Mouse (Mus musculus) megakaryocyte, adult 5-6 weeks (primary cell): ENCODE results near the gene Atp5mpl. TPM values are rescaled to one million over a fixed set of nuclear protein-coding genes. Genes with fewer than 3 reads are reported as not detected.
A peak's percentile ranks its signal among the peaks of the same experiment; 100 is the strongest.

Source experiments
- ATAC-seq: 2 replicates; pipeline ENCODE4 v1.8.0; 2016; ENCODE audit warnings: mild to moderate bottlenecking, inconsistent platforms; ENCODE audit not compliant: poor library complexity, severe bottlenecking
- total RNA-seq, 2 experiments: library from RNA; stranded (forward) in 1 of 2; stranded (reverse) in 1 of 2; fragments of 153-499, 151-499 nt in 1 of 2; fragments of 221-1000, 200-1000 nt in 1 of 2; gene quantifications; 2 replicates each; pipeline versions ENCODE4 v1.2.3 to v1.2.4; 2015 to 2017

The Atp5mpl gene
- 371 and 395 TPM in 2 replicates for total RNA-seq (2015)
- total RNA-seq (2017), result 580 and 630 TPM in 2 replicates

GRCm38 (mm10) chr12:111966683-111967173 lies at the start of gene Atp5mpl:
Atp5mpl (minus strand) TSS chr12:111966977.
- peak; percentile 98 for ATAC-seq

DNA sequence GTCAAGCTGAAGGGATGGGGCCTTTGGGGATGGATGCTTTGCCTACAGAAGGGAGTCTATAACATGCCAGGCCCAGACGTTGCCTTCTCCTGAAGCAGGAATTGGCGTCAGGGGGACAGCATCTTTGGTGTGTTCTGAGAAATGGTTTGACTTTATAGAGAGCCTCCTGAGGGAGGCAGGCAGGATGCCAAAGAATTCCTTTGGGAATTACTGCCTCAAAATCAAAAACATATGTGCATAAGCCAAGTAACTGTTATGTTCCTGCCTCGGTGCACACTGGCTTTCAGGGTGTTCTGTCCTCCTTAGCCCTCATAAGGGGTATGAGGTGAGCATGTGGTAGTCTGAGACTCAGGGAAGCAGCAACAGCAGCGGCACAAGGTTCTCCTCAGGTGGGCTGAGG lies 49.6 kb upstream of the Atp5mpl start:
- no peak for ATAC-seq

DNA sequence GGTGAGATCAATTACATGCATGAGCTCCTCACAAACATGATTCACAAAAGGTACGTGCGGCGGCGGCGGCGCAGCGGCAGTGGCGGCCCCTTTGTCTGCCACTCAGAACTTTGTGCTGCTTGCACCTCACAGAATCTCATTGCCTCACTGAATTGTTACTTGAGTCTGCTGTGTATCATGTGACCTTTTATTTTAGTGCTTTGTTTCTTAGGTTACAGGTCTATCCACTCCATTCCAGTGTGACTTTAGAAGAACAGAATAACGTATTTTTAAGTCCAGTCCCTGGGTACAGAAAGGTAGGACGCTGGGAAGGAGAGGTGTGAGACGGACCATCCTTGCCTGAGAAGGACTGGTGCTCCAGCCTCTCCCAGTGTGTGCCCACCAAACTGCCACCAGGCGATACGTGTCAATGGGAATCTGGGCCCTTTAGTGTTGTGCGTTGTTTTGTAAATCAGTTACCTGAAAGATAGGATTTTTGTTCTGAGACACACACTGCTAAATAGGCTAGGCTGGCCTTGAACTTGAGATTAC lies 46.6 kb upstream of the Atp5mpl start:
- no peak for ATAC-seq

- ATAC-seq, result no peak
Observed at GRCm38 (mm10) chr12:112012511-112013270, 45.9 kb upstream of the Atp5mpl start.

DNA sequence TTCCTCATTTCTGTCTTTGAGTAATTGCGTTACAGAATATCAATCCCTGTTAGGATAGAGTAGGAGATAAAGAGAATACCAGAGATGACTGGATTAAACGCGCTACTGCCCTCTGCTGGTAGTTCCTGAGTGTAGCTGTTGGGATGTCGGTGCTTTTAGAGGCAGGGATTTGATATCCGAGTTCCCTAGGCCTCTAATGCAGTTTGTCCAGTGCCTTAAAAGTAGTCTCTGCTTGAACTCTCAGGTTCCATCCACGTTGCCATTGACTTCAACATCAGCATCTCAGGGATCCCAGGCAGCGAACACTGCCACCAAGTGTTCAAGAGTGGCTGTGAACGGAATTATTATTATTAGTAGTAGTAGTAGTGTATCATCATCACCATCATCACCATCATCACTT lies 34.4 kb upstream of the Atp5mpl start:
- ATAC-seq, result peak; percentile 51

GRCm38 (mm10) chr12:111999735-112000134 lies 33.0 kb upstream of the Atp5mpl start:
- no peak for ATAC-seq

DNA sequence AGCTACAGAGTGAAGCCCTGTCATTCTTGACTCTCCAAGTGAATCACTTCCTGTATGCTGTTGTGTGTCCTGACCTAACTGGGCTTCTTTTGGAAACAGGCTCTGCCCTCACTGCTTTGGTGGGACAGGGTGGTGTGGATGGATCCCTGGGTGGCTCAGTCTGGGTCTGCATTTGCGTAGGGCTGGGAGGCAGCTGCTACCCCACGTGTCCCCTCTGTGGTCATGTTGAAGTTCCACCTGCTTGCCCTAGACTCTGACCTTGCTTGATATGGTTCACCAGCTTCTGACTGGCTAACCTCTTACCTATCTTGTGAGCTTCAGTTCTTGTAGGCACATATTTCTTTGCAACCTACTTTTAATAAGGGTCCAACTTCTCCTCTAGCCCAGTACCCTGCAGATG lies 28.4 kb upstream of the Atp5mpl start:
- no peak for ATAC-seq

DNA sequence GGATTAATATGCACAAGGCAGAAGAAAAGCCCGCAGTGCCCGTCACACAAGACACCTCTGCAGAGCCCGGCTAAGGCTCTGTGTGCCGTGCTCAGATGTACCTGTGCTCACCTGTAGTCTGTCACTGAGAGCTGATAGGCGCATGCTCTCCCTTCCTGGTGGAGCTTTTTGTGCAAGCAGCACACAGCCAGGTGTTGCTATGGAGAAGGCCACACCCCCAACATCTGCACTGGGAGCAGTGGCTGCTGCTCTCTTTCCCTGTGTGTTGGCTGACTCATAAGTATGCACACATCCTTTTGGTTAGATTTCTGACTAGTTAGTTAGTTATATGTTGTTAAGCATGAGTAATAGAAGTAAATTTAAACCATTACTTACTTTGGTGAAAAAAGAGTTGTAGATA lies 25.8 kb upstream of the Atp5mpl start:
- no peak for ATAC-seq

DNA sequence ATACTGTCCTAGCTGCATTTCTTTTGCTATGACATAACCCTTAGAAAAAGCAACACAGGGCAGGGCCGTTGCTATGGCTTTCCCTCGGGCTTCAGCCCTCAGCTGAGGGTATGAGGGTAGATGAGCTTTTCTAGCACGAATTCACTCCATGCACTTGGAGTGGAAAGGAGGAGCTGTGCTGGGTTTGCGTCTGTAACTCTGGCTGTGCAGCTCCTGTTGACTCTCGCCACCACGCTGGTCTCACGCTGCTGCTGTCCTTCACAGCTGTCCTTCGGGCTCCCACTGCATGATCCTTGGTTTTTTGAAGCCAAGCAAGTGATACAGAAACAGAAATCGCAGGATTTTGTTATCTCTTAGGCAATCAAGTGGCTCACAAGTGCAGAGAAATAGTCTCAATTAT lies 20.0 kb upstream of the Atp5mpl start:
- no peak for ATAC-seq

- ATAC-seq, result no peak
Observed at GRCm38 (mm10) chr12:111983165-111983564, 16.4 kb upstream of the Atp5mpl start.

- no peak for ATAC-seq
Observed at GRCm38 (mm10) chr12:111981831-111982230, 15.1 kb upstream of the Atp5mpl start.

GRCm38 (mm10) chr12:111980887-111981367 lies 14.2 kb upstream of the Atp5mpl start, which contains the start of gene Rd3l:
Rd3l (minus strand) TSS chr12:111981317.
- no peak for ATAC-seq

GRCm38 (mm10) chr12:111978274-111978673 lies 11.5 kb upstream of the Atp5mpl start:
- no peak for ATAC-seq

GRCm38 (mm10) chr12:111977138-111977537 lies 10.4 kb upstream of the Atp5mpl start:
- no peak for ATAC-seq

DNA sequence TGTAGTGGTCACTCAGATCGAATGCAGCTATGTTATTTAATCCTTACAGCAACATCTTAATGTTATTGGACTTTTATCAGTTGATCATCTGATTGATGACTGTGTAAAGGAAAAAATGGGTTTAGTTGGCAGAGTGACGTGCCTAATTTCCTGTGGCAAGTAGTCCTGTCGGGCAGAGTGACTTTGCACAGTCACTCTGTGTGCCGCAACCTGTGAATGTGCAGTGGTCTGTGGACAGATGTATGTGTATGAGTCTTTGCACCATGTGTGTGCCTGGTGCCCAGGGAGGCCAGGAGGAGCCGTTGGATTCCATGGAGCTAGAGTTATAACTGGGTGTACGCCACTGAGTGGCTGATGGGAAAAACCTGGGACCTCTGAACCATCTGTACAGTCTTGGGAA lies 7.8 kb upstream of the Atp5mpl start:
- ATAC-seq, result 0 out of 2 replicates have a peak, but pooled peaks have one; percentile 30

- no peak for ATAC-seq
Observed at GRCm38 (mm10) chr12:111972504-111972903, 5.7 kb upstream of the Atp5mpl start.

- ATAC-seq, result no peak
Observed at GRCm38 (mm10) chr12:111971231-111971686, 4.5 kb upstream of the Atp5mpl start, which contains the start of gene Tdrd9. Tdrd9 (plus strand) TSS chr12:111971559.

GRCm38 (mm10) chr12:111970085-111970484 lies 3.3 kb upstream of the Atp5mpl start:
- no peak for ATAC-seq

DNA sequence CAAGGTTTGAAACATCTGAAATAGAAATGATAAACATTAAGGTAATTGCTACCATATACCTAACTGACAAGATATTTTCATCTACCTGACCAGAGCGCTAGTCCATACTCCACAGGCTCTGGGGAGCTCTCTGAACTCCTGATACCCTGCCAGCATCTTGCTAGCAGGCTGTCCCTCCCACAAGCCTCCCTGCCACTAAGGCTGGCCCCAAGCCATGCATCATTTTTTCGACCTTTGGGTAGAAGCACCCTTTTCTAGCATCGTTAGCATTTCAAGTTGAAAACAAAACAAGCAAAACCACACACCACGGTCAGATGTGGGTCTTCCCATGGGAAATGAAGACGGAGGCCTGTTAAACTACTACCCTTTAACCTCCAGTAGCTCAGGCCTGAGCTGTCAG lies 3.4 kb downstream of the Atp5mpl start:
- no peak for ATAC-seq

DNA sequence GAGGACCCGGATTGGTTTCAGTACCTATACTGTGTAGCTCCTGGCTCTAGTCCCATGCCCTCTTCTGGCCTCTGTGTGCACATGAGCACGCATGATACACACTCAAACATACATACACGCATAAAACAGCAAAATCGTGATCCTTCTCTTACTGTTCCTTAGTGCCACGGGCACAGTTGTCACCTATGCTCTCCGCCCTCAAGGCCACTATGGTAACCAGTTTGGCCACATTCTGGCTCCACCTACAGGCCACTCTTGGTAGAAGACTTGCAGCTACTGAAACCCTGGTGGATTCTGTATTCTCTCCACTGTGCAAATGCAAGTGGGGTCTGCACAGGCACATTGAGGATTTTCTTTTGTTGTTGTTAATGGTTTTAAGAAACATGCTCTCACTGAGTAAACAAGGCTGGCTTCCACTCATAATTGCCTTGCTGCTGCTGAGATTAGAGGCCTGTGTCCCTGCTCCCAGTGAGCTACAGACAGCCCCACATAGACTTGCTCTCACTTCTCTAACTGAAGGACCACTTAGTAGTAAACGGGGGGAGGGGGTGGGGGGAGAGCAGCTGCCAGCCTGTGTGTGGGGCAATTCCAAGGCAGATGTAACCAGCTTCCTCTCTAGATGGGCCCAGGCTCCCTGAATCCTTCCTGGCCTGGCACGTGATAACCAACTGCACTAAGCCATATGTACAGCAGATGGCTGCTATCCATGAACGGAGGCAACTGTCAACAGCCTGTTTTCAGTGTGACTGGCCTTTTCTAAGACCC lies 8.5 kb downstream of the Atp5mpl start:
- peak; percentile 93 for ATAC-seq

DNA sequence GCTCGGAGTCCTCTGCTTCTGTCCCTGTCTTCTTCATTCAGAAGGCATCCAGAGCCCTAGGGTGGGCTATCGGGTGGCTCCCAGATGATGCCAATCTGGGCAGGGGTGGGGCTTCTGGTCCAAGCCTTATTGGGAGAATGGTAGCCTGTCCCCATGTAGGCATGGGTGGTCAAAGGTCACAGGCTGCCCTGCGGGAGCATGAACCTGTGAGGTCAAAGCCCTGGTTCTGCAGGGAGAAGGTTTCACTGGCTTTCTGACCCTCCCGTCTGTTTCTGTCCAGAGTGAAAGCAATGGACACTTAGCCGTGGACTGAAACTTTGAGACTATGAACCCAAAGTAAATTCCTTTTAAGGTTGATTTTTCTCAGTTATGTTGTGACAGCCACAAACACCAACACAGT lies 10.6 kb downstream of the Atp5mpl start:
- ATAC-seq, result no peak
